Mouse (Mus musculus) liver, embryonic 12.5 days (tissue): Measurements from ENCODE around the gene Map3k1. TPM values are rescaled to one million over a fixed set of nuclear protein-coding genes. Genes with fewer than 3 reads are reported as not detected.

Source experiments
- ATAC-seq: fragments of 200-750 bp; cut with Nextera tagmentation; 2 replicates; pipeline ENCODE4 v1.8.0; 2017; ENCODE audit warnings: moderate number of reproducible peaks, mild to moderate bottlenecking, moderate library complexity
- H3K27ac ChIP-seq: fragments of 300-500 bp; sonication (generic); 2 replicates; pipeline ENCODE4 v1.5.1; 2016; ENCODE audit warnings: mild to moderate bottlenecking
- H3K27me3 ChIP-seq: fragments of 300-500 bp; sonication (generic); replicated peaks from 2 replicates; pipeline ENCODE4 v1.6.1; 2016; ENCODE audit warnings: mild to moderate bottlenecking, moderate library complexity
- H3K36me3 ChIP-seq: fragments of 300-500 bp; sonication (generic); 2 replicates; pipeline ENCODE4 v1.6.1; 2016; ENCODE audit warnings: mild to moderate bottlenecking, moderate library complexity
- H3K4me1 ChIP-seq: fragments of 300-500 bp; sonication (generic); 2 replicates; pipeline ENCODE4 v1.6.1; 2016
- H3K4me2 ChIP-seq: fragments of 300-500 bp; sonication (generic); 2 replicates; pipeline ENCODE4 v1.6.1; 2016; ENCODE audit warnings: mild to moderate bottlenecking, moderate library complexity
- H3K4me3 ChIP-seq: fragments of 300-500 bp; sonication (generic); 2 replicates; pipeline ENCODE4 v1.5.1; 2016; ENCODE audit warnings: mild to moderate bottlenecking, moderate library complexity
- H3K9ac ChIP-seq: fragments of 300-500 bp; sonication (generic); 2 replicates; pipeline ENCODE4 v1.6.1; 2016; ENCODE audit warnings: mild to moderate bottlenecking, moderate library complexity
- H3K9me3 ChIP-seq: fragments of 300-500 bp; sonication (generic); replicated peaks from 2 replicates; pipeline ENCODE4 v1.6.1; 2016; ENCODE audit warnings: mild to moderate bottlenecking, moderate library complexity
- WGBS: fragments of 180-500 bp; shearing (Covaris S2); methylation state at CpG from one replicate; pipeline ENCODE4 v1.1.7; 2016; ENCODE audit not compliant: insufficient replicate concordance; 5-methylcytosine and 5-hydroxymethylcytosine counted together
- polyA plus RNA-seq: library from polyadenylated mRNA; unstranded; fragments of >200 nt; fragmentation: Nextera tagmentation; extraction: Ambion mirVana; gene quantifications from 2 replicates; pipeline ENCODE4 v1.2.1, GENCODE M21; 2016

Gene Map3k1
- polyA plus RNA-seq, 1 experiment from 2014 or later, result 17.0 TPM

- peaks cover 20% of the 10 kb centered on the region for H3K27me3 ChIP-seq
- peak overlapping the region; percentile 95 for H3K27ac ChIP-seq
- no peaks in the 10 kb centered on the region for H3K36me3 ChIP-seq
- peak overlapping the region; percentile 99 for H3K4me3 ChIP-seq
- peaks cover 32% of the 10 kb centered on the region for H3K4me1 ChIP-seq
- peak overlapping the region; percentile 99 for H3K4me2 ChIP-seq
- ATAC-seq, result peak; percentile 52
- no peaks in the 10 kb centered on the region for H3K9me3 ChIP-seq
- WGBS, result 2% methylated on average over 29 of the region's 29 CpGs
- H3K9ac ChIP-seq, result peak overlapping the region; percentile 92
Observed at GRCm38 (mm10) chr13:111809466-111810228, 854 bp upstream of the Map3k1 start.

- Histone ChIP-seq H3K4me1 (peaks cover 46% of the 10 kb centered on the region), H3K27me3 (peaks cover 20% of the 10 kb centered on the region), H3K9me3 (no peaks in the 10 kb centered on the region), H3K4me2 (peak overlapping the region; percentile 99), H3K36me3 (no peaks in the 10 kb centered on the region), H3K4me3 (peak overlapping the region; percentile 99), H3K9ac (peak overlapping the region; percentile 99), H3K27ac (peak overlapping the region; percentile 95)
- ATAC-seq, result peak; percentile 62
- 0% methylated on average over 29 of the region's 38 CpGs for WGBS
Observed at GRCm38 (mm10) chr13:111808387-111808636, 481 bp downstream of the Map3k1 start.

- WGBS, result under 1% methylated on average over 71 of the region's 79 CpGs
- ATAC-seq, result peak; percentile 29
- Histone ChIP-seq H3K36me3 (no peaks in the 10 kb centered on the region), H3K4me3 (peak overlapping the region; percentile 99), H3K9me3 (no peaks in the 10 kb centered on the region), H3K4me2 (peak overlapping the region; percentile 99), H3K27ac (peak overlapping the region; percentile 95), H3K4me1 (peaks cover 51% of the 10 kb centered on the region), H3K9ac (peak overlapping the region; percentile 99), H3K27me3 (peaks cover 20% of the 10 kb centered on the region)
Observed at GRCm38 (mm10) chr13:111807596-111808386, 1.0 kb downstream of the Map3k1 start.

- peak overlapping the region; percentile 99 for H3K9ac ChIP-seq
- peaks cover 57% of the 10 kb centered on the region for H3K4me1 ChIP-seq
- H3K27me3 ChIP-seq, result peaks cover 20% of the 10 kb centered on the region
- under 1% methylated on average over 11 of the region's 11 CpGs for WGBS
- no peaks in the 10 kb centered on the region for H3K9me3 ChIP-seq
- ATAC-seq, result no peak
- peak overlapping the region; percentile 95 for H3K27ac ChIP-seq
- H3K4me3 ChIP-seq, result peak overlapping the region; percentile 99
- no peaks in the 10 kb centered on the region for H3K36me3 ChIP-seq
- H3K4me2 ChIP-seq, result peak overlapping the region; percentile 99
Observed at GRCm38 (mm10) chr13:111807105-111807595, 1.6 kb downstream of the Map3k1 start.

GRCm38 (mm10) chr13:111805738-111806722 lies 2.8 kb downstream of the Map3k1 start:
- H3K27ac ChIP-seq, result peak overlapping the region; percentile 95
- peak overlapping the region; percentile 99 for H3K4me2 ChIP-seq
- peak overlapping the region; percentile 99; the same call in 1 of the 2 replicates for H3K4me3 ChIP-seq
- no peak for ATAC-seq
- peaks cover 69% of the 10 kb centered on the region for H3K4me1 ChIP-seq
- 33% methylated on average over 15 of the region's 15 CpGs for WGBS
- peaks cover 5% of the 10 kb centered on the region; the same call in 1 of the 2 replicates for H3K36me3 ChIP-seq
- H3K27me3 ChIP-seq, result peaks cover 16% of the 10 kb centered on the region
- peak overlapping the region; percentile 41 for H3K9ac ChIP-seq
- no peaks in the 10 kb centered on the region for H3K9me3 ChIP-seq

- Histone ChIP-seq H3K9ac (peak overlapping the region; percentile 41; the same call in 1 of the 2 replicates), H3K4me2 (peak overlapping the region; percentile 47), H3K27ac (0 out of 2 replicates have a peak overlapping the region, but pooled peaks have one; percentile 54), H3K27me3 (peaks cover 7% of the 10 kb centered on the region; the same call in 1 of the 2 replicates), H3K36me3 (peaks cover 5% of the 10 kb centered on the region; the same call in 1 of the 2 replicates), H3K4me1 (peaks cover 76% of the 10 kb centered on the region), H3K9me3 (no peaks in the 10 kb centered on the region), H3K4me3 (no peak overlapping the region)
- WGBS, result 43% methylated on average over 10 of the region's 10 CpGs
- ATAC-seq, result no peak
Observed at GRCm38 (mm10) chr13:111804951-111805673, 3.7 kb downstream of the Map3k1 start.

GRCm38 (mm10) chr13:111804189-111804588 lies 4.6 kb downstream of the Map3k1 start:
- H3K4me1 ChIP-seq, result peaks cover 77% of the 10 kb centered on the region
- no peak overlapping the region for H3K4me2 ChIP-seq
- H3K4me3 ChIP-seq, result no peak overlapping the region

GRCm38 (mm10) chr13:111803506-111803905 lies 5.3 kb downstream of the Map3k1 start:
- Histone ChIP-seq H3K27me3 (no peaks in the 10 kb centered on the region), H3K4me3 (no peak overlapping the region), H3K27ac (no peak overlapping the region), H3K4me2 (peak overlapping the region; percentile 21; the same call in 1 of the 2 replicates), H3K9me3 (no peaks in the 10 kb centered on the region), H3K9ac (no peak overlapping the region), H3K4me1 (peaks cover 84% of the 10 kb centered on the region), H3K36me3 (peaks cover 5% of the 10 kb centered on the region; the same call in 1 of the 2 replicates)
- 64% methylated on average over 6 of the region's 6 CpGs for WGBS
- no peak for ATAC-seq

More at GRCm38 (mm10) chr13:111804189-111804588, 4.6 kb downstream of the Map3k1 start:
- no peak for ATAC-seq
- H3K27ac ChIP-seq, result no peak overlapping the region
- no peaks in the 10 kb centered on the region for H3K27me3 ChIP-seq
- no peaks in the 10 kb centered on the region for H3K9me3 ChIP-seq
- H3K36me3 ChIP-seq, result peaks cover 5% of the 10 kb centered on the region; the same call in 1 of the 2 replicates
- H3K9ac ChIP-seq, result no peak overlapping the region
- 69% methylated on average over 8 of the region's 8 CpGs for WGBS

- WGBS, result 82% methylated on average over 11 of the region's 11 CpGs
- H3K4me1 ChIP-seq, result peaks cover 90% of the 10 kb centered on the region
- no peak overlapping the region for H3K9ac ChIP-seq
- no peaks in the 10 kb centered on the region for H3K27me3 ChIP-seq
- no peak for ATAC-seq
- H3K4me2 ChIP-seq, result no peak overlapping the region
- H3K4me3 ChIP-seq, result no peak overlapping the region
- peaks cover 5% of the 10 kb centered on the region; the same call in 1 of the 2 replicates for H3K36me3 ChIP-seq
- no peak overlapping the region for H3K27ac ChIP-seq
- no peaks in the 10 kb centered on the region for H3K9me3 ChIP-seq
Observed at GRCm38 (mm10) chr13:111802900-111803299, 5.9 kb downstream of the Map3k1 start.

GRCm38 (mm10) chr13:111802271-111802665 lies 6.5 kb downstream of the Map3k1 start:
- no peak overlapping the region for H3K9ac ChIP-seq
- H3K36me3 ChIP-seq, result peaks cover 5% of the 10 kb centered on the region; the same call in 1 of the 2 replicates
- peaks cover 96% of the 10 kb centered on the region for H3K4me1 ChIP-seq
- H3K4me2 ChIP-seq, result no peak overlapping the region
- no peak for ATAC-seq
- H3K27me3 ChIP-seq, result no peaks in the 10 kb centered on the region
- WGBS, result 76% methylated on average over 2 of the region's 2 CpGs
- no peak overlapping the region for H3K27ac ChIP-seq
- no peaks in the 10 kb centered on the region for H3K9me3 ChIP-seq
- H3K4me3 ChIP-seq, result no peak overlapping the region
